Mouse (Mus musculus): ENCODE measurements at regions not wholly inside any gene's neighbourhood (a gene's known extent, or its start where the extent isn't known, plus 50 kb on each side); places are given as distances from the start of the nearest gene placed in this dataset.

DNA sequence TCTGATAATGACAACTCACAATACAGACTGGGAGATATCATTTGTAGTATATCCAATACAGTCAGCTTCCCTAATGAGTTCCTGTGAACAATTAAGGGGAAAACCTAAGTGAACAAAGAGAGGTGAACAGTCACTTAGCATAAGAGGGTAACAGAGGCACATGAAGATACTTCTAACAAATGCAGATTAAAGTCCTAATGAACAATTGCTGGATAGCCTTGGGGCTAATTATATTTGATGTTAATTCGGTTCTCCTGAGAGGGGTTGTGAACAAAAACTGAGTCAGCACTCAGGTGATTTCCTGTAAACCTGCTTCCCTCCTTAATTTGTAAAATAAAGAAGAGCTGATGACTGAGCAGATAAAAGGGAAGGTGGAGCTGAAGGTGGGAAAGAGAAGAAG is 1672.1 kb downstream of the 4930444P10Rik start:
- no peak for TF ChIP-seq CTCF (IDR thresholded peaks at IDR 0.05; ENCODE audit: low read depth)
- TF ChIP-seq EP300 (IDR thresholded peaks at IDR 0.05; ENCODE audit: low read depth): no peak
